27 mouse cellular contexts compared by ENCODE assay signal in genomic region chr2:29701393-29701792, GRCm38 (mm10). TPM values are rescaled to one million over a fixed set of nuclear protein-coding genes. Genes with fewer than 3 reads are reported as not detected.
DNase-seq lines count a peak whose midpoint lies in the region; ATAC-seq and TF ChIP-seq lines count a peak whose summit lies in the region.
"Had no signal": no experiment of that assay in that cellular context is flagged by ENCODE, and none has a peak within 500 bp of the region (broad histone marks: within the 10 kb centered on the region; RNA-seq: fewer than 3 reads in every experiment).

No protein-coding gene starts in this region.

- 81% methylated on average over 6 of the region's 6 CpGs for WGBS in stomach, embryonic 15.5 days
- 80% methylated on average over 6 of the region's 6 CpGs for WGBS in stomach, postnatal 0 days
- 80% methylated on average over 6 of the region's 6 CpGs for WGBS in intestine, embryonic 16.5 days

- TF ChIP-seq RAD21 in CH12.LX (IDR thresholded peaks at IDR 0.05; ENCODE audit: low read depth, low read length): no peak

- no peaks in the 10 kb centered on the region for H3K4me1 ChIP-seq in stomach, embryonic 15.5 days
- no peaks in the 10 kb centered on the region for H3K4me1 ChIP-seq in stomach, postnatal 0 days (replicated peaks; ENCODE audit: control insufficient read depth, insufficient read depth)
- peaks cover 68 to 100% of the 10 kb centered on the region in 2 experiments for H3K4me1 ChIP-seq in CH12.LX (ENCODE audit: control insufficient read depth in 1 of 2, insufficient read depth in 2 of 2)
- H3K4me1 ChIP-seq in intestine, embryonic 16.5 days (ENCODE audit: control insufficient read depth, insufficient read depth, low read length): 0 out of 2 replicates have a peak, but pooled peaks cover 3% of the 10 kb centered on the region
- H3K4me1 ChIP-seq: embryonic facial prominence, embryonic 10.5 days; embryonic facial prominence, embryonic 12.5 days; forebrain, embryonic 10.5 days; forebrain, embryonic 12.5 days had no signal

- dilution Hi-C loops in CH12.LX (cut with MboI; ENCODE audit: extremely low pct_ligation_motif_present, extremely low pct_unique_long_range_greater_than_20kb, low sequenced_read_pairs): no loop called here

- TF ChIP-seq POLR2A in CH12.LX (IDR thresholded peaks at IDR 0.05; ENCODE audit: low read depth, low read length): no peak

- H3K4me2 ChIP-seq in stomach, embryonic 15.5 days: no peak overlapping the region
- no peak overlapping the region for H3K4me2 ChIP-seq in stomach, postnatal 0 days (replicated peaks; ENCODE audit: low read depth)
- no peak overlapping the region for H3K4me2 ChIP-seq in CH12.LX (ENCODE audit: insufficient read depth, low read depth, poor library complexity, severe bottlenecking)
- no peak overlapping the region for H3K4me2 ChIP-seq in intestine, embryonic 16.5 days (ENCODE audit: low read depth, low read length)
- H3K4me2 ChIP-seq: embryonic facial prominence, embryonic 12.5 days; forebrain, embryonic 12.5 days had no signal

- no peak for TF ChIP-seq CTCF in stomach, postnatal 0 days (IDR thresholded peaks at IDR 0.05; ENCODE audit: low read depth)
- TF ChIP-seq CTCF in CH12.LX (conservative IDR thresholded peaks at IDR 0.05 in 1 of 2, IDR thresholded peaks at IDR 0.05 in 1 of 2; ENCODE audit: low read depth in 2 of 2, low read length in 2 of 2): no peak

- H3K9ac ChIP-seq in stomach, embryonic 15.5 days: no peak overlapping the region
- H3K9ac ChIP-seq in stomach, postnatal 0 days (ENCODE audit: low read length): no peak overlapping the region
- H3K9ac ChIP-seq in CH12.LX (ENCODE audit: insufficient read depth, low read depth): no peak overlapping the region
- no peak overlapping the region for H3K9ac ChIP-seq in intestine, embryonic 16.5 days (ENCODE audit: low read depth, low read length)
- H3K9ac ChIP-seq: embryonic facial prominence, embryonic 12.5 days; forebrain, embryonic 12.5 days had no signal

- H3K4me3 ChIP-seq in stomach, embryonic 15.5 days (replicated peaks): no peak overlapping the region
- H3K4me3 ChIP-seq in stomach, postnatal 0 days (ENCODE audit: low read depth, low read length): no peak overlapping the region
- H3K4me3 ChIP-seq in CH12.LX (replicated peaks in 1 of 3; ENCODE audit: low read depth in 2 of 3, low read length in 2 of 3, poor library complexity in 1 of 3): peak overlapping the region in 1 of 3 experiments; percentile 4
- no peak overlapping the region for H3K4me3 ChIP-seq in intestine, embryonic 16.5 days (ENCODE audit: low read length)
- H3K4me3 ChIP-seq: embryonic facial prominence, embryonic 10.5 days; embryonic facial prominence, embryonic 12.5 days; forebrain, embryonic 10.5 days; forebrain, embryonic 12.5 days had no signal

- peaks cover 38% of the 10 kb centered on the region for H3K36me3 ChIP-seq in stomach, embryonic 15.5 days
- peaks cover 14% of the 10 kb centered on the region; the same call in 1 of the 2 replicates for H3K36me3 ChIP-seq in stomach, postnatal 0 days (ENCODE audit: control insufficient read depth, insufficient read depth, low read length)
- peaks cover 88 to 93% of the 10 kb centered on the region in 2 experiments for H3K36me3 ChIP-seq in CH12.LX (replicated peaks in 1 of 2; ENCODE audit: control insufficient read depth in 1 of 2, insufficient read depth in 1 of 2, low read length in 1 of 2)
- H3K36me3 ChIP-seq in intestine, embryonic 16.5 days (ENCODE audit: control insufficient read depth, insufficient read depth, low read length): peaks cover 14% of the 10 kb centered on the region

- H3K79me2 ChIP-seq in CH12.LX (replicated peaks; ENCODE audit: control insufficient read depth, extremely low read depth, insufficient read depth, poor library complexity, severe bottlenecking): peaks cover 21% of the 10 kb centered on the region

- H3K27ac ChIP-seq in stomach, embryonic 15.5 days: peak overlapping the region; percentile 37; the same call in 1 of the 2 replicates
- no peak overlapping the region for H3K27ac ChIP-seq in stomach, postnatal 0 days (replicated peaks)
- peak overlapping the region; percentile 20; the same call in 1 of the 2 replicates for H3K27ac ChIP-seq in CH12.LX (ENCODE audit: insufficient read depth, low read depth)
- no peak overlapping the region for H3K27ac ChIP-seq in intestine, embryonic 16.5 days (ENCODE audit: low read length)
- H3K27ac ChIP-seq: embryonic facial prominence, embryonic 10.5 days; embryonic facial prominence, embryonic 12.5 days; forebrain, embryonic 10.5 days; forebrain, embryonic 12.5 days had no signal

- DNase-seq in cerebellum, postnatal 25 days: peak; percentile 46 to 52
- no peak for DNase-seq in cerebellum, adult 11 months
- no peak for DNase-seq in stomach, postnatal 0 days (ENCODE audit: low spot score)
- DNase-seq in CH12.LX (ENCODE audit: extremely low read depth): no peak
- DNase-seq in kidney, adult 9 months: no peak
- DNase-seq: adrenal gland, adult 2 months; adrenal gland, postnatal 25 days; B cell, adult 2 months; cerebellum, adult 18-20 months; cerebellum, adult 8-10 months; cerebellum, adult 9-11 months had no signal

- H3K27me3 ChIP-seq in stomach, embryonic 15.5 days (replicated peaks): no peaks in the 10 kb centered on the region
- no peaks in the 10 kb centered on the region for H3K27me3 ChIP-seq in stomach, postnatal 0 days (ENCODE audit: control insufficient read depth, insufficient read depth, low read length)
- no peaks in the 10 kb centered on the region for H3K27me3 ChIP-seq in CH12.LX (replicated peaks)
- no peaks in the 10 kb centered on the region for H3K27me3 ChIP-seq in intestine, embryonic 16.5 days (replicated peaks; ENCODE audit: control insufficient read depth, insufficient read depth, low read length)
- H3K27me3 ChIP-seq: embryonic facial prominence, embryonic 12.5 days; forebrain, embryonic 12.5 days had no signal

- peak; percentile 15; the same call in 1 of the 2 replicates for ATAC-seq in stomach, embryonic 15.5 days (ENCODE audit: insufficient read depth, low FRiP score, low read depth)
- ATAC-seq in stomach, postnatal 0 days (ENCODE audit: low FRiP score, low TSS enrichment): no peak
- peak; percentile 72 for ATAC-seq in intestine, embryonic 16.5 days
- ATAC-seq in erythroid progenitor cell, adult 5-6 weeks (replicated peaks; ENCODE audit: low FRiP score, poor library complexity, severe bottlenecking): no peak
- ATAC-seq: CD4-positive, CD25-positive, alpha-beta regulatory T cell, adult 4 months; forebrain, embryonic 14.5 days; forebrain, embryonic 16.5 days had no signal

- TF ChIP-seq EP300 in stomach, postnatal 0 days (optimal IDR thresholded peaks at IDR 0.05): no peak
- no peak for TF ChIP-seq EP300 in CH12.LX (IDR thresholded peaks at IDR 0.05; ENCODE audit: low read length)

- in situ Hi-C loops in CH12.LX (cut with MboI; ENCODE audit: low pct_ligation_motif_present, low pct_unique_long_range_greater_than_20kb, low sequenced_read_pairs): no loop called here

- no peaks in the 10 kb centered on the region for H3K9me3 ChIP-seq in stomach, embryonic 15.5 days
- H3K9me3 ChIP-seq in stomach, postnatal 0 days (ENCODE audit: control insufficient read depth, low read length): no peaks in the 10 kb centered on the region
- H3K9me3 ChIP-seq in CH12.LX (replicated peaks; ENCODE audit: low read length): no peaks in the 10 kb centered on the region
- H3K9me3 ChIP-seq in intestine, embryonic 16.5 days (ENCODE audit: control insufficient read depth, low read length): no peaks in the 10 kb centered on the region
- H3K9me3 ChIP-seq: embryonic facial prominence, embryonic 10.5 days; embryonic facial prominence, embryonic 12.5 days; forebrain, embryonic 10.5 days; forebrain, embryonic 12.5 days had no signal

TF ChIP-seq in CH12.LX, 34 proteins besides CTCF, POLR2A, EP300 and RAD21 (continues in another document):
- no peak for TF ChIP-seq E2F4 (IDR thresholded peaks at IDR 0.05; ENCODE audit: insufficient replicate concordance, low read depth, low read length)
- no peak for TF ChIP-seq GABPA (IDR thresholded peaks at IDR 0.05; ENCODE audit: insufficient replicate concordance, low read depth, low read length)
- no peak for TF ChIP-seq TCF12 (IDR thresholded peaks at IDR 0.05; ENCODE audit: low read depth, low read length)
- TF ChIP-seq NRF1 (IDR thresholded peaks at IDR 0.05; ENCODE audit: low read depth, low read length): no peak
- no peak for TF ChIP-seq JUND (conservative IDR thresholded peaks at IDR 0.05; ENCODE audit: low read depth, low read length)
- TF ChIP-seq BHLHE40 (IDR thresholded peaks at IDR 0.05; ENCODE audit: low read depth, low read length): no peak
- no peak for TF ChIP-seq POLR2AphosphoS2 (IDR thresholded peaks at IDR 0.05; ENCODE audit: low read depth, low read length)
- TF ChIP-seq MAFK (IDR thresholded peaks at IDR 0.05; ENCODE audit: insufficient replicate concordance, low read length): no peak
- TF ChIP-seq MYC (IDR thresholded peaks at IDR 0.05; ENCODE audit: low read depth, low read length): no peak
- TF ChIP-seq CHD2 (IDR thresholded peaks at IDR 0.05; ENCODE audit: low read length): no peak
- TF ChIP-seq KAT2A (IDR thresholded peaks at IDR 0.05; ENCODE audit: insufficient replicate concordance, low read length): no peak
- TF ChIP-seq UBTF (IDR thresholded peaks at IDR 0.05; ENCODE audit: low read depth, low read length): no peak
- no peak for TF ChIP-seq USF1 (IDR thresholded peaks at IDR 0.05; ENCODE audit: low read depth, low read length)

RNA-seq across cellular contexts. Expression of gene Gm13420, which starts 50.1 kb away (rescaled TPM):
- 2.4 and 2.9 TPM in 2 replicates for polyA plus RNA-seq in stomach, embryonic 15.5 days (2015; fragmentation: Nextera tagmentation; extraction: Ambion mirVana)
- 5.8 and 6.1 TPM in 2 replicates for polyA plus RNA-seq in stomach, postnatal 0 days (2015; fragmentation: Nextera tagmentation; extraction: Ambion mirVana)
- not detected in 2 replicates for total RNA-seq in CH12.LX (2012; rRNA removed)
- not detected in 2 replicates for total RNA-seq in CH12.LX (2014; rRNA removed)
- not detected in 2 replicates for polyA plus RNA-seq in CH12.LX (2012; ENCODE audit: insufficient read length, low read depth)
- polyA plus RNA-seq in intestine, embryonic 16.5 days (2015; fragmentation: Nextera tagmentation; extraction: Ambion mirVana): 0.56 and 0.70 TPM in 2 replicates
- total RNA-seq in erythroid progenitor cell, adult 5-6 weeks (2015; ENCODE audit: low replicate concordance): not detected in 2 replicates
- total RNA-seq in erythroid progenitor cell, adult 5-6 weeks (2017; ENCODE audit: low replicate concordance): not detected in 2 replicates
- total RNA-seq: adrenal gland, adult 2 months; adrenal gland, postnatal 25 days; MEL had no signal
- polyA plus RNA-seq: adrenal gland, adult 2 months; embryonic facial prominence, embryonic 10.5 days; embryonic facial prominence, embryonic 12.5 days; embryonic facial prominence, embryonic 14.5 days; forebrain, embryonic 10.5 days; forebrain, embryonic 12.5 days; forebrain, embryonic 14.5 days; forebrain, embryonic 16.5 days had no signal

RNA-seq across cellular contexts. Expression of gene Gm13547, which starts 57.7 kb away (rescaled TPM):
- polyA plus RNA-seq in stomach, embryonic 15.5 days (2015; fragmentation: Nextera tagmentation; extraction: Ambion mirVana): not detected in 2 replicates
- 0.28 TPM in 1 of 2 replicates, not detected in the other for polyA plus RNA-seq in stomach, postnatal 0 days (2015; fragmentation: Nextera tagmentation; extraction: Ambion mirVana)
- total RNA-seq in CH12.LX (2012; rRNA removed) (not detected in 2 replicates), CH12.LX (2014; rRNA removed) (not detected in 2 replicates)
- polyA plus RNA-seq in CH12.LX (2012; ENCODE audit: insufficient read length, low read depth): 0.60 TPM in 1 of 2 replicates, not detected in the other
- polyA plus RNA-seq in intestine, embryonic 16.5 days (2015; fragmentation: Nextera tagmentation; extraction: Ambion mirVana): 0.66 TPM in 1 of 2 replicates, not detected in the other
- total RNA-seq in erythroid progenitor cell, adult 5-6 weeks (2015; ENCODE audit: low replicate concordance): not detected in 2 replicates
- total RNA-seq in erythroid progenitor cell, adult 5-6 weeks (2017; ENCODE audit: low replicate concordance): not detected in 2 replicates
- total RNA-seq: adrenal gland, adult 2 months; adrenal gland, postnatal 10 days; adrenal gland, postnatal 25 days; adrenal gland, postnatal 4 days; ES-E14; MEL had no signal
- polyA plus RNA-seq: adrenal gland, adult 2 months; CD4-positive, CD25-positive, alpha-beta regulatory T cell, adult 4 months; cortical plate, adult 2 months; embryonic facial prominence, embryonic 10.5 days; embryonic facial prominence, embryonic 12.5 days; embryonic facial prominence, embryonic 14.5 days; forebrain, embryonic 10.5 days; forebrain, embryonic 12.5 days; forebrain, embryonic 14.5 days had no signal

Comparison
In these comparisons a context has a peak if more than half of its experiments do, and no peak if none do; other contexts are left out.
1. DNase-seq: peak in cerebellum, postnatal 25 days (2 of 2); none in cerebellum, adult 11 months (single experiment), stomach, postnatal 0 days (single experiment), CH12.LX (single experiment) and kidney, adult 9 months (single experiment).
2. ATAC-seq: peak in stomach, embryonic 15.5 days (single experiment) and intestine, embryonic 16.5 days (single experiment); none in stomach, postnatal 0 days (single experiment) and erythroid progenitor cell, adult 5-6 weeks (single experiment).
3. H3K27ac ChIP-seq: peak in stomach, embryonic 15.5 days (single experiment) and CH12.LX (single experiment); none in stomach, postnatal 0 days (single experiment) and intestine, embryonic 16.5 days (single experiment).